In the genomic region with DNA sequence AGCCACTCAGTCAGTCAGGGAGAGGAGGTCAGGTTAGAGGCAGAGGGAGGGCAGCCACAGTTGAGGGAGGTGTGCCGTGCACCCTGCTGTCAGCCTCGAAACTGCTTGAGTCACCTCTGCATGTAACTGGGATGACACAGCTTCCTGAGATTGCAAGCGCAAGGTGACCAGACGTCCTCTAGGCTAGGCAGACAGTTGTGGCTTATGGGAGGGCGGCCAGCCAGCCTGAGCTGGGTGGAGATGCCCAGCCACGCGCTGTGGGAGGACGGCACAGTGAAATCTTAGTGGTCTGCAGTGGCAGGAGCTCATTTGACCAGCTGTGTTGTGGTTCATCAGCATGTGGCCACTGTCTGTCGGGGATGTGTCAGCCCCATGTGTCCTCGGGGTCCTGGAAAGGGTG, we compare ENCODE assay signal across 10 mouse cellular contexts. TPM values are rescaled to one million over a fixed set of nuclear protein-coding genes. Genes with fewer than 3 reads are reported as not detected.
DNase-seq lines count a peak whose midpoint lies in the region; ATAC-seq lines count a peak whose summit lies in the region.
"Had no signal": no experiment of that assay in that cellular context is flagged by ENCODE, and none has a peak within 500 bp of the region (broad histone marks: within the 10 kb centered on the region; RNA-seq: fewer than 3 reads in every experiment).

No protein-coding gene starts in this region.

- peaks cover 71% of the 10 kb centered on the region for H3K4me1 ChIP-seq in neural tube, embryonic 12.5 days
- peaks cover 69% of the 10 kb centered on the region for H3K4me1 ChIP-seq in neural tube, embryonic 15.5 days

- intact Hi-C loops in left cerebral cortex, postnatal 25 days (cut with DNase I): no loop called here

- no peak for ATAC-seq in neural tube, embryonic 12.5 days (ENCODE audit: low FRiP score, low read depth)
- no peak for ATAC-seq in neural tube, embryonic 15.5 days (ENCODE audit: low FRiP score)
- ATAC-seq in erythroid progenitor cell, adult 5-6 weeks (replicated peaks; ENCODE audit: low FRiP score, poor library complexity, severe bottlenecking): peak; percentile 52

- H3K9ac ChIP-seq in neural tube, embryonic 12.5 days: 0 out of 2 replicates have a peak overlapping the region, but pooled peaks have one; percentile 21
- no peak overlapping the region for H3K9ac ChIP-seq in neural tube, embryonic 15.5 days (replicated peaks)
- H3K9ac ChIP-seq: limb, embryonic 15.5 days had no signal

- 71% methylated on average over 10 of the region's 10 CpGs for whole genome bisulfite sequencing in neural tube, embryonic 12.5 days
- 63% methylated on average over 10 of the region's 10 CpGs for WGBS in neural tube, embryonic 15.5 days

- no peak overlapping the region for H3K4me2 ChIP-seq in neural tube, embryonic 12.5 days (replicated peaks)
- H3K4me2 ChIP-seq in neural tube, embryonic 15.5 days: no peak overlapping the region
- H3K4me2 ChIP-seq: limb, embryonic 15.5 days had no signal

- H3K4me3 ChIP-seq in neural tube, embryonic 12.5 days: no peak overlapping the region
- no peak overlapping the region for H3K4me3 ChIP-seq in neural tube, embryonic 15.5 days (replicated peaks)
- H3K4me3 ChIP-seq: limb, embryonic 15.5 days had no signal

- H3K27ac ChIP-seq in neural tube, embryonic 12.5 days: no peak overlapping the region
- H3K27ac ChIP-seq in neural tube, embryonic 15.5 days (replicated peaks): no peak overlapping the region
- H3K27ac ChIP-seq: limb, embryonic 15.5 days had no signal

- no peaks in the 10 kb centered on the region; the same call in 1 of the 2 replicates for H3K27me3 ChIP-seq in neural tube, embryonic 12.5 days (replicated peaks)
- no peaks in the 10 kb centered on the region for H3K27me3 ChIP-seq in neural tube, embryonic 15.5 days (replicated peaks)
- H3K27me3 ChIP-seq: limb, embryonic 15.5 days had no signal

- DNase-seq in liver: peak; percentile 76
- peak; percentile 61 for DNase-seq in testis, postnatal 10 days (ENCODE audit: low spot score)
- no peak for DNase-seq in left cerebral cortex, postnatal 25 days (ENCODE audit: low spot score in 2 of 2)
- DNase-seq in cerebellum, adult 11 months: no peak
- DNase-seq in frontal cortex, postnatal 14 days (ENCODE audit: low spot score in 2 of 2): no peak

- H3K36me3 ChIP-seq in neural tube, embryonic 12.5 days: peaks cover 8% of the 10 kb centered on the region
- H3K36me3 ChIP-seq in neural tube, embryonic 15.5 days: peaks cover under 1% of the 10 kb centered on the region; the same call in 1 of the 2 replicates

- no peaks in the 10 kb centered on the region for H3K9me3 ChIP-seq in neural tube, embryonic 12.5 days
- no peaks in the 10 kb centered on the region for H3K9me3 ChIP-seq in neural tube, embryonic 15.5 days (replicated peaks)
- H3K9me3 ChIP-seq: limb, embryonic 15.5 days had no signal

RNA-seq across cellular contexts. Expression of gene Mafk, which starts 3.6 kb away (rescaled TPM):
- polyA plus RNA-seq in neural tube, embryonic 12.5 days (2016; fragmentation: Nextera tagmentation; extraction: Ambion mirVana): 12.8 and 12.9 TPM in 2 replicates
- 10.8 and 14.2 TPM in 2 replicates for polyA plus RNA-seq in neural tube, embryonic 15.5 days (2015; fragmentation: Nextera tagmentation; extraction: Ambion mirVana)
- 36.5 and 36.8 TPM in 2 replicates for total RNA-seq in erythroid progenitor cell, adult 5-6 weeks (2015; ENCODE audit: low replicate concordance)
- total RNA-seq in erythroid progenitor cell, adult 5-6 weeks (2017; ENCODE audit: low replicate concordance): 45.3 and 55.7 TPM in 2 replicates
- 1 to 10 TPM; 6.8 TPM for total RNA-seq in left cerebral cortex, postnatal 25 days (2021)

RNA-seq across cellular contexts. Expression of gene Ints1, which starts 19.5 kb away (rescaled TPM):
- polyA plus RNA-seq in neural tube, embryonic 12.5 days (2016; fragmentation: Nextera tagmentation; extraction: Ambion mirVana): 33.7 and 34.3 TPM in 2 replicates
- 25.6 and 29.0 TPM in 2 replicates for polyA plus RNA-seq in neural tube, embryonic 15.5 days (2015; fragmentation: Nextera tagmentation; extraction: Ambion mirVana)
- total RNA-seq in erythroid progenitor cell, adult 5-6 weeks (2015; ENCODE audit: low replicate concordance): 46.5 and 59.1 TPM in 2 replicates
- total RNA-seq in erythroid progenitor cell, adult 5-6 weeks (2017; ENCODE audit: low replicate concordance): 31.3 and 72.7 TPM in 2 replicates
- 10 to 100 TPM; 82.7 to 91.5 TPM for total RNA-seq in left cerebral cortex, postnatal 25 days (2021)

RNA-seq across cellular contexts. Expression of gene Tmem184a, which starts 24.8 kb away (rescaled TPM):
- polyA plus RNA-seq in neural tube, embryonic 12.5 days (2016; fragmentation: Nextera tagmentation; extraction: Ambion mirVana): 0.29 and 0.68 TPM in 2 replicates
- polyA plus RNA-seq in neural tube, embryonic 15.5 days (2015; fragmentation: Nextera tagmentation; extraction: Ambion mirVana): 0.20 and 1.7 TPM in 2 replicates
- total RNA-seq in erythroid progenitor cell, adult 5-6 weeks (2015; ENCODE audit: low replicate concordance): not detected in 2 replicates
- total RNA-seq in erythroid progenitor cell, adult 5-6 weeks (2017; ENCODE audit: low replicate concordance): 0.13 TPM in 1 of 2 replicates, not detected in the other
- total RNA-seq in left cerebral cortex, postnatal 25 days (2021): under 1 TPM in 1 of 2 experiments, not detected in 1; 0.48 TPM

RNA-seq across cellular contexts. Expression of gene Gm26938, which starts 31.3 kb away (rescaled TPM):
- not detected in 2 replicates for polyA plus RNA-seq in neural tube, embryonic 12.5 days (2016; fragmentation: Nextera tagmentation; extraction: Ambion mirVana)
- not detected in 2 replicates for polyA plus RNA-seq in neural tube, embryonic 15.5 days (2015; fragmentation: Nextera tagmentation; extraction: Ambion mirVana)
- total RNA-seq in erythroid progenitor cell, adult 5-6 weeks (2015; ENCODE audit: low replicate concordance): not detected in 2 replicates
- not detected in 2 replicates for total RNA-seq in erythroid progenitor cell, adult 5-6 weeks (2017; ENCODE audit: low replicate concordance)
- not detected for total RNA-seq in left cerebral cortex, postnatal 25 days (2021)
- polyA plus RNA-seq: brain, embryonic 14.5 days; limb, embryonic 15.5 days had no signal

RNA-seq across cellular contexts. Expression of gene Psmg3, which starts 31.7 kb away (rescaled TPM):
- 68.5 and 70.2 TPM in 2 replicates for polyA plus RNA-seq in neural tube, embryonic 12.5 days (2016; fragmentation: Nextera tagmentation; extraction: Ambion mirVana)
- 72.1 and 76.3 TPM in 2 replicates for polyA plus RNA-seq in neural tube, embryonic 15.5 days (2015; fragmentation: Nextera tagmentation; extraction: Ambion mirVana)
- total RNA-seq in erythroid progenitor cell, adult 5-6 weeks (2015; ENCODE audit: low replicate concordance): 3.2 and 25.2 TPM in 2 replicates
- total RNA-seq in erythroid progenitor cell, adult 5-6 weeks (2017; ENCODE audit: low replicate concordance): 5.3 and 15.7 TPM in 2 replicates
- 10 to 100 TPM; 20.5 to 21.0 TPM for total RNA-seq in left cerebral cortex, postnatal 25 days (2021)

Comparison
In these comparisons a context has a peak if more than half of its experiments do, and no peak if none do; other contexts are left out.
1. DNase-seq: peak in liver (single experiment) and testis, postnatal 10 days (single experiment); none in left cerebral cortex, postnatal 25 days (0 of 2), cerebellum, adult 11 months (single experiment) and frontal cortex, postnatal 14 days (0 of 2).
2. RNA of gene Mafk, which starts 3.6 kb away (total RNA-seq): 36.5 to 55.7 TPM in erythroid progenitor cell, adult 5-6 weeks; 6.8 TPM in left cerebral cortex, postnatal 25 days; every median in the first group is over 4 times any median in the second.